Mouse (Mus musculus): Measurements from ENCODE around the gene Hipk3.

DNA sequence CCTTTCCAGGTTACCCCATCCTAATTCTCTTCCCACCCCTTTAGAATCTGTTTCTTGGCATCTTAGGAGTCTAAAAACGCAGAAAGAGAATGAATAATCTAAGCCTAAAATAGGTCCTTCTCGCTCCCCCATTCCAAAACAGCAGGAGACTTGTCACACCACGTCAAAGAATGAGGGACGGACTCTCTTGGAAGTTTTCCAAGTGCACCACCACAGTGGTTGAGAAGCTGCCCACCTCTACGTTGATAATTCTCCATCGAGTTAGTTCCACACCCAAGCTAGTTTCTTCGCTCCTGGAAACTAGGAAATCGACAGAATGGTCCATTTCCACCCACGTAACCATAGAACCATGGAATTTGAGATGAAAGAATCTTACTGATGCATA, 547 bp upstream of the Hipk3 start:
- TF ChIP-seq TAL1 (IDR thresholded peaks at IDR 0.05; ENCODE audit: low read length) (no peak), GATA1 (IDR thresholded peaks at IDR 0.05; ENCODE audit: low read length) (no peak)

Data from erythroblast, embryonic 14.5 days (primary cell).